Mouse (Mus musculus) stomach, embryonic 14.5 days (tissue): ENCODE data around the gene Arl5a. TPM values are rescaled to one million over a fixed set of nuclear protein-coding genes. Genes with fewer than 3 reads are reported as not detected.

ENCODE experiments used
- ATAC-seq: fragments of 200-750 bp; cut with Nextera tagmentation; 2 replicates; pipeline ENCODE4 v1.8.0; 2017; ENCODE audit warnings: low read depth, moderate TSS enrichment; ENCODE audit not compliant: insufficient number of reproducible peaks, insufficient read depth, low FRiP score
- H3K27ac ChIP-seq: fragments of 300-500 bp; sonication (generic); 2 replicates; pipeline ENCODE4 v1.5.1; 2014; ENCODE audit warnings: mild to moderate bottlenecking, low read length, moderate library complexity, mixed read lengths
- H3K27me3 ChIP-seq: fragments of 300-500 bp; sonication (generic); 2 replicates; pipeline ENCODE4 v1.6.1; 2014; ENCODE audit warnings: low read length, control low read depth, mixed read lengths; ENCODE audit not compliant: control insufficient read depth, insufficient read depth
- H3K36me3 ChIP-seq: fragments of 300-500 bp; sonication (generic); 2 replicates; pipeline ENCODE4 v1.6.1; 2014; ENCODE audit warnings: mild to moderate bottlenecking, control low read depth, low read length, moderate library complexity, mixed read lengths; ENCODE audit not compliant: control insufficient read depth, insufficient read depth
- H3K4me1 ChIP-seq: fragments of 300-500 bp; sonication (generic); 2 replicates; pipeline ENCODE4 v1.6.1; 2014; ENCODE audit warnings: low read length, control low read depth, mixed read lengths; ENCODE audit not compliant: control insufficient read depth, insufficient read depth
- H3K4me2 ChIP-seq: fragments of 300-500 bp; sonication (generic); replicated peaks from 2 replicates; pipeline ENCODE4 v1.6.1; 2014; ENCODE audit warnings: low read depth, low read length, control low read depth
- H3K4me3 ChIP-seq: fragments of 300-500 bp; sonication (generic); 2 replicates; pipeline ENCODE4 v1.5.1; 2014; ENCODE audit warnings: low read depth, low read length, control low read depth
- H3K9ac ChIP-seq: fragments of 300-500 bp; sonication (generic); replicated peaks from 2 replicates; pipeline ENCODE4 v1.6.1; 2014; ENCODE audit warnings: low read depth, mild to moderate bottlenecking, control low read depth, low read length, moderate library complexity, mixed read lengths
- H3K9me3 ChIP-seq: fragments of 300-500 bp; sonication (generic); 2 replicates; pipeline ENCODE4 v1.6.1; 2016; ENCODE audit warnings: low read depth, low read length, control low read depth; ENCODE audit not compliant: control insufficient read depth
- WGBS: fragments of 180-500 bp; shearing (Covaris S2); extraction: QIAGEN DNeasy Blood & Tissue Kit; methylation state at CpG from one replicate; pipeline ENCODE4 v1.1.7; 2014; 5-methylcytosine and 5-hydroxymethylcytosine counted together
- polyA plus RNA-seq: library from polyadenylated mRNA; unstranded; fragments of >200 nt; fragmentation: Nextera tagmentation; extraction: Ambion mirVana; gene quantifications from 2 replicates; pipeline ENCODE4 v1.2.1, GENCODE M21; 2014

The Arl5a gene
- polyA plus RNA-seq, 1 experiment from 2014 or later = 53.5 TPM

- Histone ChIP-seq H3K36me3 (peaks cover 47% of the 10 kb centered on the region), H3K4me1 (no peaks in the 10 kb centered on the region)
- 94% methylated on average over 5 of the region's 5 CpGs for WGBS
These were observed 12.1 kb downstream of the Arl5a start for GRCm38 (mm10) chr2:52412524-52413037.

GRCm38 (mm10) chr2:52406480-52406879 is 18.2 kb downstream of the Arl5a start:
- no peak overlapping the region for H3K4me3 ChIP-seq
- no peak overlapping the region for H3K4me2 ChIP-seq
- 90% methylated on average over 1 of the region's 1 CpGs for WGBS
- H3K9me3 ChIP-seq = peaks cover 21% of the 10 kb centered on the region
- ATAC-seq = no peak
- no peaks in the 10 kb centered on the region for H3K4me1 ChIP-seq
- no peaks in the 10 kb centered on the region for H3K27me3 ChIP-seq
- peaks cover 54% of the 10 kb centered on the region for H3K36me3 ChIP-seq
- H3K9ac ChIP-seq = no peak overlapping the region
- no peak overlapping the region for H3K27ac ChIP-seq

More at GRCm38 (mm10) chr2:52412524-52413037, 12.1 kb downstream of the Arl5a start:
- H3K27ac ChIP-seq = no peak overlapping the region
- H3K9ac ChIP-seq = no peak overlapping the region
- peaks cover 30% of the 10 kb centered on the region for H3K9me3 ChIP-seq
- no peak for ATAC-seq
- H3K4me2 ChIP-seq = no peak overlapping the region
- H3K27me3 ChIP-seq = no peaks in the 10 kb centered on the region
- H3K4me3 ChIP-seq = no peak overlapping the region

GRCm38 (mm10) chr2:52405238-52405637 is 19.5 kb downstream of the Arl5a start:
- peaks cover 10% of the 10 kb centered on the region for H3K9me3 ChIP-seq
- no peaks in the 10 kb centered on the region for H3K27me3 ChIP-seq
- H3K9ac ChIP-seq = no peak overlapping the region
- H3K4me2 ChIP-seq = no peak overlapping the region
- no peak overlapping the region for H3K4me3 ChIP-seq
- ATAC-seq = no peak
- H3K4me1 ChIP-seq = no peaks in the 10 kb centered on the region
- 89% methylated on average over 5 of the region's 5 CpGs for WGBS
- H3K36me3 ChIP-seq = peaks cover 43% of the 10 kb centered on the region
- no peak overlapping the region for H3K27ac ChIP-seq

GRCm38 (mm10) chr2:52394529-52394928 is 30.2 kb downstream of the Arl5a start:
- H3K4me3 ChIP-seq = no peak overlapping the region
- H3K36me3 ChIP-seq = peaks cover 5% of the 10 kb centered on the region
- WGBS = 82% methylated on average over 5 of the region's 5 CpGs
- no peaks in the 10 kb centered on the region for H3K4me1 ChIP-seq
- H3K4me2 ChIP-seq = no peak overlapping the region
- ATAC-seq = no peak
- no peak overlapping the region for H3K9ac ChIP-seq
- no peak overlapping the region for H3K27ac ChIP-seq
- H3K27me3 ChIP-seq = no peaks in the 10 kb centered on the region
- H3K9me3 ChIP-seq = no peaks in the 10 kb centered on the region

GRCm38 (mm10) chr2:52390415-52390975 is 34.2 kb downstream of the Arl5a start:
- H3K9ac ChIP-seq = no peak overlapping the region

GRCm38 (mm10) chr2:52389975-52390374 is 34.7 kb downstream of the Arl5a start:
- Histone ChIP-seq H3K9ac (no peak overlapping the region), H3K27ac (no peak overlapping the region), H3K4me1 (no peaks in the 10 kb centered on the region), H3K4me2 (no peak overlapping the region), H3K27me3 (no peaks in the 10 kb centered on the region), H3K9me3 (no peaks in the 10 kb centered on the region), H3K36me3 (no peaks in the 10 kb centered on the region), H3K4me3 (no peak overlapping the region)
- 57% methylated on average over 3 of the region's 3 CpGs for WGBS
- no peak for ATAC-seq

More at GRCm38 (mm10) chr2:52390415-52390975, 34.2 kb downstream of the Arl5a start:
- Histone ChIP-seq H3K4me2 (no peak overlapping the region), H3K9me3 (no peaks in the 10 kb centered on the region), H3K4me3 (no peak overlapping the region), H3K27ac (no peak overlapping the region), H3K36me3 (no peaks in the 10 kb centered on the region), H3K4me1 (no peaks in the 10 kb centered on the region), H3K27me3 (no peaks in the 10 kb centered on the region)
- no peak for ATAC-seq
- WGBS = 71% methylated on average over 2 of the region's 2 CpGs

- Histone ChIP-seq H3K4me2 (no peak overlapping the region), H3K4me1 (no peaks in the 10 kb centered on the region), H3K27me3 (no peaks in the 10 kb centered on the region), H3K27ac (no peak overlapping the region), H3K36me3 (no peaks in the 10 kb centered on the region), H3K9ac (no peak overlapping the region), H3K9me3 (no peaks in the 10 kb centered on the region), H3K4me3 (no peak overlapping the region)
- 58% methylated on average over 6 of the region's 6 CpGs for WGBS
- ATAC-seq = no peak
These were observed 38.2 kb downstream of the Arl5a start for GRCm38 (mm10) chr2:52386451-52386850.

GRCm38 (mm10) chr2:52386037-52386436 is 38.7 kb downstream of the Arl5a start:
- ATAC-seq = no peak
- Histone ChIP-seq H3K36me3 (no peaks in the 10 kb centered on the region), H3K9me3 (no peaks in the 10 kb centered on the region), H3K27ac (no peak overlapping the region), H3K4me3 (no peak overlapping the region), H3K9ac (no peak overlapping the region), H3K27me3 (no peaks in the 10 kb centered on the region), H3K4me2 (0 out of 2 replicates have a peak overlapping the region, but pooled peaks have one; percentile 11), H3K4me1 (no peaks in the 10 kb centered on the region)
- WGBS = 27% methylated on average over 7 of the region's 7 CpGs

- Histone ChIP-seq H3K27ac (no peak overlapping the region), H3K9me3 (no peaks in the 10 kb centered on the region), H3K36me3 (no peaks in the 10 kb centered on the region), H3K4me2 (no peak overlapping the region), H3K4me1 (no peaks in the 10 kb centered on the region), H3K27me3 (no peaks in the 10 kb centered on the region), H3K9ac (no peak overlapping the region), H3K4me3 (no peak overlapping the region)
- 67% methylated on average over 10 of the region's 10 CpGs for WGBS
- ATAC-seq = no peak
These were observed 45.8 kb downstream of the Arl5a start for GRCm38 (mm10) chr2:52378848-52379261.
